Mouse (Mus musculus) C2C12 (cell line): ENCODE measurements around the gene Cldn9. TPM values are rescaled to one million over a fixed set of nuclear protein-coding genes. Genes with fewer than 3 reads are reported as not detected.

Source experiments
- H3K27me3 ChIP-seq: one replicate; pipeline ENCODE4 v1.6.1; 2011; ENCODE audit not compliant: control insufficient read depth, insufficient read depth, insufficient read length
- H3K36me3 ChIP-seq: one replicate; pipeline ENCODE4 v1.6.1; 2011; ENCODE audit not compliant: control insufficient read depth, insufficient read depth
- H3K4me3 ChIP-seq: one replicate; pipeline ENCODE4 v1.5.1; 2011; ENCODE audit warnings: mild to moderate bottlenecking, control low read depth; ENCODE audit not compliant: poor library complexity, insufficient read depth, severe bottlenecking
- H3K79me2 ChIP-seq: one replicate; pipeline ENCODE4 v1.6.1; 2011; ENCODE audit not compliant: control insufficient read depth, insufficient read depth
- H3K79me3 ChIP-seq: one replicate; pipeline ENCODE4 v1.6.1; 2011; ENCODE audit warnings: low read depth, control low read depth
- H3ac ChIP-seq: one replicate; pipeline ENCODE3; 2011; ENCODE audit warnings: low read depth; ENCODE audit not compliant: control insufficient read depth, insufficient read length
- CEBPB ChIP-seq: IDR thresholded peaks from one replicate; pipeline ENCODE4 v1.6.1; 2011; ENCODE audit warnings: low read depth, mild to moderate bottlenecking, control low read depth, moderate library complexity
- CTCF ChIP-seq: IDR thresholded peaks from one replicate; pipeline ENCODE4 v1.5.1; 2011; ENCODE audit not compliant: control insufficient read depth, insufficient read depth, insufficient read length
- FOSL1 ChIP-seq: IDR thresholded peaks from one replicate; pipeline ENCODE4 v1.8.0; 2011; ENCODE audit warnings: mild to moderate bottlenecking, low read length; ENCODE audit not compliant: poor library complexity, insufficient read depth, severe bottlenecking
- MAX ChIP-seq: IDR thresholded peaks from one replicate; pipeline ENCODE4 v1.6.1; 2011; ENCODE audit warnings: mild to moderate bottlenecking, control low read depth
- MYOD1 ChIP-seq: IDR thresholded peaks from one replicate; pipeline ENCODE4 v1.6.1; 2011; ENCODE audit warnings: low read depth; ENCODE audit not compliant: control insufficient read depth, insufficient read length
- MYOG ChIP-seq: IDR thresholded peaks from one replicate; pipeline ENCODE4 v1.6.1; 2011; ENCODE audit not compliant: control insufficient read depth, insufficient read length; ENCODE audit errors: extremely low read depth
- USF1 ChIP-seq: IDR thresholded peaks from one replicate; pipeline ENCODE4 v1.6.1; 2011; ENCODE audit warnings: low read depth, mild to moderate bottlenecking, control low read depth, moderate library complexity
- polyA plus RNA-seq: library from polyadenylated mRNA; unstranded; fragments of >200 nt; fragmentation: generic; extraction: Trizol; gene quantifications from one replicate; pipeline ENCODE4 v1.2.1, GENCODE M21; 2012; ENCODE audit warnings: missing spikeins

The Cldn9 gene
- polyA plus RNA-seq, 1 experiment = 0.54 TPM

DNA sequence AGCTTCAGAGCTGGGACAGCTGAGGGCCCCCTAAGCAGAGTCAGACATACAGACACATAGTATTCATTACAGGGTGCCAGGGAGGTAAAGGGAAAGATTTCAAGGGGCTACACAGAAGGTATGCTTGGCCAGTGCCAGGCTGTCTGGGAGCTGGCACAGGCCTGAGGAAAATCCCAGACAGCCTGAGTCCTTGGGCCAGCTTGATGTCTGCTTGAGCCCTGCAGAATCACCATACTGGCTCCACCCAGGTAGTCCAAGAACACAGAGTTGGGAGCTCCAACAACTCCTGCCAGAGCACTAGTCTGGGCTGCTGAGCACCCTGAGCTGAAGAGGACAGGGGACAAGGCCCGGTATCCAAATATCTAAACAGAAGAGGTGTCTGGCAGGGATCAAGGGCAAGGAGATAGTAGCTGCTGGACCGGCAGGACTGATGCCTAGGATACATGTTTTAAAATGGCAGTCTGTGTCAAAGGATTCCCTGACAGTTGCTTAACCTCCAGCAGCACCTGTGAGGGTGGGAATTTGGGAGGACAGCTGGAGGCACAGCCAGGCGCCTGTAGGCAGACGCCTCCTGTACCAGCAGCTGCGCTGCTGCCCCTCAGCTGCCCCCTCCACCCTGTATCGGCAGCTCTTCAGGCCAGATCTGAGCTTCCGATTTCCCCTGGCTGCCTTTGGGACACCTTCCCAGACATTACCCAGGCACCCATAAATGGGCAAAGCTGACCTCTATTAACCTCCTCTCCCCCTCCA, 38.7 kb upstream of the Cldn9 start, which contains the start of gene 1520401A03Rik:
Gene 1520401A03Rik, minus strand, starts transcription at position 408 of the 750 bp plus-strand sequence.
- H3K36me3 ChIP-seq = no peaks in the 10 kb centered on the region
- no peak within 1 kb of the TSS for H3ac ChIP-seq
- H3K79me3 ChIP-seq = peaks cover 3% of the 10 kb centered on the region
- H3K27me3 ChIP-seq = no peaks in the 10 kb centered on the region
- H3K79me2 ChIP-seq = peaks cover 9% of the 10 kb centered on the region
- TF ChIP-seq MYOD1 (no peak), CEBPB (no peak), FOSL1 (no peak), MYOG (no peak), CTCF (no peak), MAX (no peak), USF1 (no peak)
- no peak within 1 kb of the TSS for H3K4me3 ChIP-seq

DNA sequence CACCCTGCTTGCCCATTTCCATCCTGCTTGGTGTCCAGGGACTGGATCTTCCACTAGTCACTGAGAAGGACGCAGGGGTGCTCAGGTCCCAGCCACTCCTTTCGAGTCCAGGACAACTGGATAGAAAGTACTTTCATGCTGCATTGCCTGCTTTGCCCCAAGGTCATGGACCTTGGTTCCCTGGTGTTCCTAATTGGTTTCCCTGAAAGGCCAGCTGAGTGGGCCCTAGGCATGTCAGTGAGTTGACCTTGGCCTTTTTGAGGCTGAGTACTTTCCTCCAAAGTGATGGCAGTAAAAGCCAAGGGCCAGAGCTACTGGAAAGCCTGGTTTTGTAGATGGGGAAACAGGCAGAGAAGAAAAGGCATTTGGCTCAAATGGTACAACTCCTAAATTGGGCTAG, 38.1 kb upstream of the Cldn9 start:
- H3K79me2 ChIP-seq = peaks cover 3% of the 10 kb centered on the region
- H3K79me3 ChIP-seq = no peaks in the 10 kb centered on the region
- no peak overlapping the region for H3K4me3 ChIP-seq
- TF ChIP-seq MYOG (no peak), USF1 (no peak), FOSL1 (no peak), CEBPB (no peak), CTCF (no peak), MAX (no peak), MYOD1 (no peak)
- no peak overlapping the region for H3ac ChIP-seq
- no peaks in the 10 kb centered on the region for H3K36me3 ChIP-seq
- H3K27me3 ChIP-seq = no peaks in the 10 kb centered on the region

DNA sequence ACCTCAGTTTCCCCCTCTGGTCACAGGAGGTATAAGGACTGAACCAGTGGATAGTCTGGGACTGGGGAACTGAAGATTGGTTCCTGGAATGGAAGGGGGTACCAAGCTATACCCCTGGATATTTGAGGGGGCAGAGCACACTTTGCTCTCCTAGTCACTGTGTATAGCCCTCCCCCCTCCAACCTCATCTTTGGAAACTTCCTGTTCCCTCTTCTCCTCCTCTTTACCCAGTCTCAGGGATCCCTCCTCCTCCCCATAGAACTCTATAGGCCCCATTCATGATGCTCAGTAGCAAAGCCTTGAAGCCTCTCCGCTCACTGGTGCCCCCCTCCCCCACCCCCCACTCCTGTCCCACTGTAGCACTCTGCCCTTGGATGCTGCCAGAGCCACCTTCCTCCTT, 35.6 kb upstream of the Cldn9 start:
- H3K79me3 ChIP-seq = no peaks in the 10 kb centered on the region
- TF ChIP-seq FOSL1 (no peak), MYOD1 (no peak), MYOG (no peak), MAX (no peak), USF1 (no peak), CTCF (no peak), CEBPB (no peak)
- H3K36me3 ChIP-seq = no peaks in the 10 kb centered on the region
- H3ac ChIP-seq = no peak overlapping the region
- H3K27me3 ChIP-seq = peaks cover 7% of the 10 kb centered on the region
- H3K79me2 ChIP-seq = no peaks in the 10 kb centered on the region
- H3K4me3 ChIP-seq = no peak overlapping the region

DNA sequence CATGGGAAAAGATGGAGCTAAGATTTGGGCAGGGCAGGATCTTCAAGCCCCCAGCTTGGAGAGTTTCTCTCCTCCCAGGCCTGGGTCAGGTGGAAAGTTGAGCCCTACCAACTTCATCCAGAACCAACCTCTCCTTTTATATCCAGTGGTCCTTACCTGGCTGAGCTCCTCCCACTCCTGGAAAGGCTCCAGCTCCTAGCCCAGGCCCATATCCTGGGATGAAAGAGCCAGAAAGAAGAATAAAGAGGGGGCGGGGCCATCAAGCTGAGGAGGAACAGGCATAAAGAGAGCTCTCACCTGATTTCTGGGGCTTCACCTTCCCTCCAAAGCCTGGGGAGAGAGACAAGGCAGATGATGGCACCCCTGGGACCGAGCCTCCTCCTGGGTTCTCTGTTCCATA, 33.2 kb upstream of the Cldn9 start:
- Histone ChIP-seq H3K27me3 (peaks cover 14% of the 10 kb centered on the region), H3K36me3 (no peaks in the 10 kb centered on the region), H3K79me2 (no peaks in the 10 kb centered on the region), H3ac (no peak overlapping the region), H3K79me3 (no peaks in the 10 kb centered on the region), H3K4me3 (no peak overlapping the region)
- TF ChIP-seq CEBPB (no peak), MYOD1 (no peak), FOSL1 (no peak), MYOG (no peak), USF1 (no peak), CTCF (no peak), MAX (no peak)

DNA sequence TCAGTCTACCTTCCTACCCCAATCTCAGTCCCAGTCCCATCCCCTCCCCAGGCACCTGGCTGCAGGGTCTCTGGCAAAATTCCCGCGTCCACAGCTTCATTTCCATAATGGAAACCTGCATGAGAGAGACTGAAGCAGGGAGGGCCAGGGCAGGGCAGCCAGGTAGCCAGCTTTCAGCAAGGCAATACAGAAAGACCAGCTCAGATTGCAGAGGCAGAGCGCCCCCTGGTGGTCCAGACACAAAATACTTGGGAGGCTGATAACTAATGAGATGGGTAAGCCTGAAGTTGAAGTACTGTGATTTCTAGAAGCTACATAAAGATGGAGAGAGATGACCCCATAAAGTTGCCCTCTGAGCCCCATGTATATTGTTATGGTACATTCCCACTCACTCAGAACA, 22.4 kb upstream of the Cldn9 start:
- Histone ChIP-seq H3K4me3 (no peak overlapping the region), H3K36me3 (no peaks in the 10 kb centered on the region), H3K79me2 (no peaks in the 10 kb centered on the region), H3K79me3 (no peaks in the 10 kb centered on the region), H3K27me3 (peaks cover 11% of the 10 kb centered on the region), H3ac (no peak overlapping the region)
- TF ChIP-seq CTCF = peak; percentile 71
- no peak for TF ChIP-seq CEBPB

DNA sequence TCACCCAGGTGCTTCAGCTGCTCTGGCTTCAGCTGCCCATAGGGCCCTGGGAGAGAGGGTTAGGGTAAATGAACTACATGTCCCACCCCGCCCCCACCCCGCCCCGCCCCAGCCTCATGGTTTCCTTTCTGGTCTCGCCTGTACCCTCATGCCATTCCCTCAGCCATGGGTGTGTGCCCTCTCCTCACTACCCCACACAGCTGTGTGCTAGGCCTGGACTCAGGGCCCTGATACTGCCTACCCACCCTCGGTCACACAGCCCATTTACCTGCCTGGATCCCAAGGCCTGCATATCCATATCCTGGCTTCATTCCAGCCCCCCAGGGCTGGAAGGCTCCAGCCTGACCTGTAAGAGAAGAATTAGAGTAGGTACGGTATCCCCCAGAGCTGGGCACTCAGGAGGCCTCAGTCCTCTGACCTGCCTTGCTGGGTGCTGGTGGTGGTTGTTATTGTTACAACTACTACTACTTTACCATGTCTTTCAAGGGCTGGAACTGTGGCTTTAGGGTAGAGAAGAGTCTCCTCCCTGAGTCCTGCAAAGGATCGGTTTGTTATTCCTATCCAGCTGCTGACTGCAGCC, 21.8 kb upstream of the Cldn9 start:
- no peak for TF ChIP-seq MYOG
- no peak overlapping the region for H3K4me3 ChIP-seq
- no peaks in the 10 kb centered on the region for H3K79me2 ChIP-seq
- H3K27me3 ChIP-seq = peaks cover 10% of the 10 kb centered on the region
- H3ac ChIP-seq = no peak overlapping the region
- H3K36me3 ChIP-seq = no peaks in the 10 kb centered on the region
- H3K79me3 ChIP-seq = no peaks in the 10 kb centered on the region
